Mouse (Mus musculus): ENCODE measurements around the gene Tnfaip2. TPM values are rescaled to one million over a fixed set of nuclear protein-coding genes. Genes with fewer than 3 reads are reported as not detected.
A peak's percentile ranks its signal among the peaks of the same experiment; 100 is the strongest.

Tnfaip2 gene
- 347 and 441 TPM in 2 replicates for total RNA-seq (2017)

DNA sequence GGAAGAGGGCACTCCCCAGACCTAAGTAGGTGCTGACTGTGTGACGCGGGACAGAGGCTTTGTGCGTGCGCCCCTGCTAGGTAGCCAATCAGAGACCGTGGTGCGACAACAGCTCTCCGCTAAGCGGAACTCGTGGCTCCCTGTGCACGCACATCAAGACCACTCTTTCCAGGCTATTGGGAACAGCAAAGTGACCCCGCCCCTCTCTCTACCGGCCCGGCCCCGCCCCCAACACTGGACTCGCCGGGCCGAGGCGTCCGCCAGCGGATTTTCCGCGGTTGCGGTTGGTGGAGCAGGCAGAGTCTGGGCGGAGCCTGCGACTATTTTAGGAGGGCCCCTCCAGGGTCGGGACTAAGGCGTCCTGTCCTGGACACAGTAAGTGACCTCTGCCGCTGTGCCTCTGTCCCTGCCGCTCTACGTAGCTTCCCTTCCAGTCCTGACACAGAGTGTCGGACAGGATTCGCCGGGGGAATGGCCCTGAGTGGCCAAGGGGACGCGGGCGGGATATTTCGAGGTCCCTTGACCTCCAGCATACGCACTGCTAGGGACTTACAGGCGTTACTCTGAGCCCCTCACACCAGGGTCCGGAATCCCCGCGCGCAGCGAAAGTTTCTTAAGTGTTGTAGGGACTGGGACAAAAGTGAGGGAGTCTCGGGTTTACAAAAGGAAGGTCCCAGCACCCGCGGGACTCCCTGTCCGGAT lies at the start of gene Tnfaip2:
Tnfaip2 (plus strand) TSS at position 161 of the 702 bp plus-strand sequence.
- peak; percentile 79 for ATAC-seq (ENCODE audit: extremely low read depth, insufficient number of reproducible peaks, low FRiP score, poor library complexity, severe bottlenecking)

DNA sequence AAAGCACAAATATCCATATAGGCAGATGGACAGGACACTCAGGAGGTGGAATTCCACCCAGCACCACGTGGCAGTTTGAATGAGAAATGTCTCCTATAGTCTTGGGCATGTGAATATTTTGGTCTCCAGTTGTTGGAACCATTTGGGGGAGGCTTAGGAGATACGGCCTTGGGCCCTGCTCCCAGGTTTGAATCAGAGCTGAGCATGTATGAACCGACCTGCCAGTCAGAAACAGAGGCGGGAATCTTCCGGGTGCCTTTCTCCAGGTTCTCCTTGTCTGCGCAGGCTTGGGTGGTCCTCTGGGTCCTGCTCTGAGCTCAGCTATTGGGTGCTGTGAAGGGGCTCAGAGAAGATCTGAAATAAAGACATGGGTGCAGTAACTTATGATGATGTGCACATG lies 48.3 kb upstream of the Tnfaip2 start:
- ATAC-seq (ENCODE audit: extremely low read depth, insufficient number of reproducible peaks, low FRiP score, poor library complexity, severe bottlenecking), result no peak

DNA sequence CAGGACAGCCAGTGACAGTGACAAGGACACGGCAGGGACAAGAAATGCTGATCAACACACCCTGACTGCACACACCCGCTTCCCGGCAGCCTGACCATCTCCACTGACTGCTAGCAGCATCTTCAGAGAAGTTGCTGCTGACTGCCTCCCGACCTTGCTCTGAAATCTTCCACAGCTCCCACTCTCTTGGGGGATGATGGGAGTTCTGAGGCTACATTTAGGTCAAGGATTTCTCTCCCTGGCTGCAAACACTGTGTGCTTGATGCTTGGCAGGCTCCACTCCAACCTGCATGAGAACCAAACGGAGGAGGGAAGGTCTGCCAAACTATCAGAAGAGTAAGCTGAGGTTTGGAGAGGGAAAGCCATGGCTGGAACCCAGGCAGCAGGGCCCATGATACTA lies 45.3 kb upstream of the Tnfaip2 start:
- no peak for ATAC-seq (ENCODE audit: extremely low read depth, insufficient number of reproducible peaks, low FRiP score, poor library complexity, severe bottlenecking)

DNA sequence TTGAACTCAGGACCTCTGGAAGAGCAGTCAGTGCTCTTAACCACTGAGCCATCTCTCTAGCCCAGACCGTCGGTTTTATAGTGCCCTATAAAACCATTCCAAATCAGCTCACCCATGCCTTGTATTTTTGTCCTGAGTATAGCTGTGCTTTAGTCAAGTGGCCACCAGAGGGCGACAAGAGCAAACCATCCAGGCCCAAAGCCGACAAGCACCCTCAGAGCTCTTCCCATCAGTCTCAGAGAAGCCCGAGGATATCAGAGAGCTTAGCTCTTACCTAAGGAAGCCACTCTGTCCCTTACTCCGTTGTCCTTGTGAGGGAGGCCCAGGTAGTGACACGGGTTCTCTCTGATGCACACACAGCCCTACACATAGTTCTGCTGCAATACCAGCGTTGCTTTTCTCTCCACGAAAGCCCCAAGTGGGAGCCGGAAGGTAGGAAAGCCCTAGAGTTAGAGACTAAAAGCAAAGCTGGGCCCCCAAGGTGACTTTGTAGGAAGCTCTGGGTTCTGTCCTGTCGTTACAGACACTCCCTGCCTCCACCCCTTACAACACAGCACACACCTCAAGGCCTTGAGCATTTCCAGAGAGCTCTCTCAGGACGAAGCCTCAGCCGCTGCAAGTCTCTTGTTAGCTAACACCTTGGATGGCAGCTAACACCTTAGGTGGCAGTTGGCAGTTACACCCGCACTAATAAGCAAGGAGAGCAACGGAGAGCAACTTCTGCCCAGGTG lies 40.6 kb upstream of the Tnfaip2 start:
- ATAC-seq (ENCODE audit: extremely low read depth, insufficient number of reproducible peaks, low FRiP score, poor library complexity, severe bottlenecking), result peak; percentile 31

DNA sequence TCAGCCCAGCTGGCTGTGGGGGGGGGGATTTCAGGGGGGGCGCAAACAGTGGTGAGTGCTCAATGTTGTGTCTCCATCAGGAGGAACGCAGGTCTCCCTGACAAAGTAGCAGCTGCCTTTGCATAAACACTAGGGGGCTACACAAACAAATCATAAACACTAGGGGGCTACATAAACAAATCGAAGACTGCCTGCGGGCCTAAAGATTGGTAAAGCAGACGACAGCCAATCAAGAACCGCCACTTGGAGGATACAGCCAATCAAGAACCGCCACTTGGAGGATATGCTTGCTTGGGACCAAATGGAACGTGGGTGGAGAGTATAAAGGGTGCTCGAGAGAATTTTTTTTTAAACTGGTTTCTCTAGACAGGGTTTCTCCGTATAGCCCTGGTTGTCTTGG lies 37.4 kb upstream of the Tnfaip2 start:
- ATAC-seq (ENCODE audit: extremely low read depth, insufficient number of reproducible peaks, low FRiP score, poor library complexity, severe bottlenecking), result no peak

DNA sequence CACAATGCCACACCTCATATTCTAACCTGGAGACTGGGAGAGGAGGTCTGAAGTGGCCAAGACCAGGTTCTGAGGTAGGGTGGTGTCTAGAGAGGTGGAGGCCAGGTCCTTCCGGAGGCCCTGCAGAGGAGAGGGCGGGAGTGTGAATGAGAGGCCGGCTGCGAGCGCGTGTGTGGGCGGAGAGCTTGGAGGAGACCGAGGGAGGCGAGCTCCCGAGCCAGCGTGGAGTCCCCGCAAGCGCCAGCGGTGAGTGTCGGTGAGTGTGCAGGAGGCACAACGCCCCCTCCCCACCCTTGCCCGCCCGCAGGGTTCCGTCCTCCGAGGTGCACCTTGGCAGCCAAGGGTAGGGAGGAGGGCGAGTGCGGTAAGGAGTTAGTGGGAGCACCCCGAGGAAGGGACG lies 35.6 kb upstream of the Tnfaip2 start, which contains the start of gene Lbhd2:
Lbhd2 (plus strand) TSS at position 188 of the 400 bp plus-strand sequence.
- ATAC-seq (ENCODE audit: extremely low read depth, insufficient number of reproducible peaks, low FRiP score, poor library complexity, severe bottlenecking), result no peak

DNA sequence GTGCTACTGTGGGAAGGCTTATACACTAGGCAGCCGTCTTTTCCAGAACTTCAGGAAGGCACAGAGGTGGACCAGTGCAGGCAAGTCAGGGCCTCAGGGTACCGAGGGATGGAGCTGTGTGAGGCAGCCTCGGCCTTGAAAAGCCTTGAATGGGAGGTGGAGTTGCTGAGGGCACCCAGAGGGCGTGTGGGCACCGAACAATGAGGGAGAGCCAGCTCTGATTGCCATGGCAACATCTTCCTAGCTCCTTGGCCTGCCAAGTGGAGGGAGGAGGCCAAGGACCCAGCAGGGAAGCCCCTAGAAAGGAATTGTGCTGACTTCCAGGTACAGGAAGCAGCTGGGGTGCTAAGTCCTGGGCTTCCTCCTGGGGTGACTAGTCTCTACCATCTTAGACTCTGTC lies 32.7 kb upstream of the Tnfaip2 start:
- no peak for ATAC-seq (ENCODE audit: extremely low read depth, insufficient number of reproducible peaks, low FRiP score, poor library complexity, severe bottlenecking)

DNA sequence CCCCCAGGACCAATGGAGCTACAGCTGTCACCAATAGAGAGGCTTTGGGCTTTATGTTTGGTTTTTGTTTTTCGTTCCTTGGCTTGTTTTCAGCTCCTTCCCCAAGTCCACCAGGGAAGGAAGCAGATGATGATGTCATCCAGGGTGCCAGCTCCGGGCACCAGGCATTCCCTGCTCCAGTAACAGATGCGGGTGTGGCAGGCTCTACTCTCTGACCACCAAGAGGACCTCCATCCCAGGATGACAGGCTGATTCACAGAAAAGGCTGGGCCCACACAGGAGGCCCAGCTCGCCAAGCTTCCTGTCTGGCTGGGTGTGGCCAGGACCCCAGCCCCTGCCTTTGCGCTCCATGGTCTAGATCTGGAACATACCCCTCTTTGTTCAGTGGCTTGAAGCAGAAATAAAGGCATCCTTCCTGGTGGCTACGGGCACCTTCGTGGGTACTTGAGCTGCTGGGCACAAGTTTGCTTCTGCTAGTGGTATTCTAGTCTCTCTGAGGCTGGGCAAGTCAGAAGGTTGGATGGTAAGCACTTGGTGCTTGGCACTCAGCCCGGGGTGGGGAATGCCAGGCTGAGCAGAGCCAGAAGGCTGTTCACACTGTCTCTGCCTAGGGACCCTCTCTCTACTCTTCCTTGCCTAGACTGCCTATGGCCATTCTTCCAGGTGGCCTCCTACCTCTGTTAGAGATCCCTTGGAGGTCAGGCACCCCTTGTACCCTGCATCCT lies 30.5 kb upstream of the Tnfaip2 start:
- ATAC-seq (ENCODE audit: extremely low read depth, insufficient number of reproducible peaks, low FRiP score, poor library complexity, severe bottlenecking), result no peak

DNA sequence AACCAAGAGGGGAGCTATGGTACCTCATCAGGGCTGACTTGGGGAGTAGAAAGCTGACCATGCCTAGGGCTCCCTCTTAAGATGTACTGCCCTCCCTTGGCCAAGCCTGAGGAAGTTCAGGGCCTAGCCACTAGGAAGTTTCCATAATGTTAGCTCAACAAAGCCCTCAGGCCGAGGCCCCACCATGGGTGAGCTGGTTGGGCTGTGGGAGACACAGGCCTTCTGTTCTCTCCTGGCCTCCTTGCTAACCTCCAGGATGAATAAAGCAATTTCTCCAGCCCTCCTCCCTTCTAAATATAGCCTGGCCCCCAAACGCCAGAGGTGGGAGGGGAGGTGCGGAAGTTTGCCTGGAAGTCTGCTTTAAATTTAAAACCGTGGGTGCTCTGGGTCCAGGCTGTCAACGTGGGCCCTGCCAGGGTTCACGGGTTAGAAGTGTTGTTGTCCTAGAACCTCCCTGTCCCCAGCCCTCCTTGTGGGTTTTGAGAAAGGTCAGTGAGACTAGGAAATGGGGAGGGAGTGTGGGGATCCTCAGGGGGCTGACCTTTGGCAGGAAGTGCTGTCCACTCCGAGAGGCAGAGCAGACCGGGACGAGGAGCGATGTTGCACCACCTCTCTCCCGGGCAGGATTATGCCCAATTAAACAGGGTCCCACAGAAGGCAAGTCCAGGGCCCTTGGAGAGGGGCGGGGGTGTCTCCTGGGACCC lies 29.5 kb upstream of the Tnfaip2 start:
- no peak for ATAC-seq (ENCODE audit: extremely low read depth, insufficient number of reproducible peaks, low FRiP score, poor library complexity, severe bottlenecking)

DNA sequence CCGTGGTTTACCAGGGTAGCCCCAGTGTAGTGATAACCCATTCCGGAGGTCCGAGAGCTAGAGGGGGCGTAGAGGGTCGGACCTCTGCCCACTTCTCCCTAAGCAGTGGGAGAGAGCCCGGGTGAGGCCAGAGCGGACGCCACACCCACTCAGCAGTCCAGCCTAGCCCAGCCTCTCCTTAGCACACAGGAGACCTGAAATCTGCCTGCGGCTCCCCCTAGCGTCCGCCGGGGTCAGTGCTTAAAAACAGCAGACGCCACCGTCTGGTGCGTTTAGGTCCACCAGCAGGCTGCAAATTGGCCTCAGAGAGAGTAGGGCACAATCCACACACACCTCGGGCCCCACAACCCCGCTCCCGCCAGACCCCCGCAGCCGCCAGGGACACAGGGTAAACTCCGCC lies 29.0 kb upstream of the Tnfaip2 start:
- peak; percentile 67; the same call in 1 of the 2 replicates for ATAC-seq (ENCODE audit: extremely low read depth, insufficient number of reproducible peaks, low FRiP score, poor library complexity, severe bottlenecking)

DNA sequence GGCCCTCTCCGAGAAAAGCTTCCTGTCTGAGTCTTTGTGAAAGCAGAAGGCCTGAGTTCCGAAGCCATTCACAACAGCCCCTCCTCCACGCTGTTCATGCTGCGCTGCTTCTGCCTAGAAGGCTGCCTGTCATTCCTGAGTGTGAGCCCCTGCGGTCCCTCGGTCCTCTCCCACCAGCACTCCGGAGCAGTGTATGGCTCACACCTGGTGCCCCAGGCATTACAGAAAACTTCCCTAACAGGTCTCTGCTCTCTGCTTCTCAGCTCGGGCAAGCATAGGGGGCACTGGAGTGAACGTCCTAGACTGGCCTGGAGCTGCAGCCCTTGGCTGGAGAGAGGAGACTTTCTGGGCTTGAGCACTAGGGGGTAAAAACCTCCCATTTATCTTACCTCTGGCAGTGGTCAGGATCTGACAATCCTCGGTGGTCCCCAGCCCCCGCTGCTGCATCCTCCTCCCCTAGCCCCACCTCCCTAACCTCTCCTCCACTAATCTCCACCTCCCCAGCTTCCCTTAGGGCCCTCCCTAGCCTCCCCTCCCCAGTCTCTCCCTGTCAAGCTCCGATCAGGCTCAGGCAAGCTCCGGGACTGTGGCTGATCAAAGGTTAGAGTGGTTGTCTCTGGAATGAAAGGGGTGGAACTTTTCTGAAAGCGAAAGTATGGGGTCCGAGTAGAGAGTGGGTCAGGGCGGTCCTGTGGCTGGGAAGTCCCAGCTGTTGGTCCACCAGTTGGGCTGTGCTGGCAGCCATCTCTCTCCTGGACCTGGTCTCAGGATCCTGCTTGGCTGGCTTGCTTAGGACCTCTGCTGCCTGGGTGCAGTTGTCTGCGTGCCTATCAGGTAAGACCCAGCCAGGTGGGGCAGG lies 25.1 kb upstream of the Tnfaip2 start, which contains the start of gene Exoc3l4:
Exoc3l4 (plus strand) TSS at position 97 of the 859 bp plus-strand sequence.
- ATAC-seq (ENCODE audit: extremely low read depth, insufficient number of reproducible peaks, low FRiP score, poor library complexity, severe bottlenecking), result no peak

DNA sequence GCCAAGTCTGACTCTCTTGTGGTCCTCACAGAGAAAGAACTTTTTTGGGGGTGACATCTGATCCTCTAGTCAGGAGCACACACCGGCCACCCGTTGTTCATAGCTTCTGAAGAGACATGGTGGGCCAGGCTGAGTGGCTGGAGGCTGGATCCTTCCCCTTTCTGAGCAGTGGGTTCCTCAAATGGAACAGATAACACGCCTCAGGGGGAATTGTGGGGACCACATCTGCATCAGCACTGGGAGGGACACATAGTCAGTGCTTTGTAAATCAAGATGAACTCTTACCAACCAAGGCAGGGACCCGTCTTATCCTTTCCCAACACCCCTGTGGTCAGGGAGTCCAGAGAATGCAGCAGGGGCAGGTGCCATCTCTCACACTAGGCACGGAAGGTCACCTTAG lies 22.4 kb upstream of the Tnfaip2 start:
- no peak for ATAC-seq (ENCODE audit: extremely low read depth, insufficient number of reproducible peaks, low FRiP score, poor library complexity, severe bottlenecking)

DNA sequence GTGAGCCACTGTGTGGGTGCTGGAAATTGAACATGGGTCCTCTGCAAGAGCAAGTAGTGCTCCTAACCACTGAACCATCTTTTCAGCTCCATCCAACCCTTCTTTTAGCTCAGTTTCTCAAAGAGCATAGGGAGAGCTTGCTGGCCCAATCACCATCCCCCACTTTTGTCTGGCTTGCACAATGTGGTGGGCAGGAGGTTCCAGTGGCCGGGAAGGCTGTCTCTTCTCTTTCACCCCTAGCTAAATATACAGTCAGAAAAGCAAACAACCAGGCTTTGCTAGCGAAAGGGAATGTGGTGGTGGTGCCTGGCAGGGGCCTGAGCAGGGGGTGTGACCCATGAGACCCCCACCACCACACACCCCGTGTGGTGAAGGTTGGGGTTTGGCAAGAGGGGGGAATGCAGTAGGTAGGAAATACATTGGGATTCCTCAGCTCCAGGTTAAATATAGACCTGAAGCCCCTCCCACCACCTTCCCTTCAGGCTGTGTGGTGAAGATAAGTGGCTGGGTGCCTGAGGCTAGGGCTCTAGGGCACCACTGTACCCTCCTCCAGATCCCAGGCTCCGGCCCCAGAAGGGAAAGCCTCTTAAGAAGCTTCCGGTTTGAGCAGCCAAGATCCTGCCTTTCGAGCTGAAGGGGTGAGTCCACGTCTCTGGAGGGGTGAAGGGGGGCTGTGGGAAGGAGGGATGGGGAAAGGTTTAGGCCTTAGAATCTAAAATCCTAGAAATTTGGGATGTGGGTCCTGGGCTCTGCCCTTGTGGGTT lies 21.1 kb upstream of the Tnfaip2 start:
- no peak for ATAC-seq (ENCODE audit: extremely low read depth, insufficient number of reproducible peaks, low FRiP score, poor library complexity, severe bottlenecking)

DNA sequence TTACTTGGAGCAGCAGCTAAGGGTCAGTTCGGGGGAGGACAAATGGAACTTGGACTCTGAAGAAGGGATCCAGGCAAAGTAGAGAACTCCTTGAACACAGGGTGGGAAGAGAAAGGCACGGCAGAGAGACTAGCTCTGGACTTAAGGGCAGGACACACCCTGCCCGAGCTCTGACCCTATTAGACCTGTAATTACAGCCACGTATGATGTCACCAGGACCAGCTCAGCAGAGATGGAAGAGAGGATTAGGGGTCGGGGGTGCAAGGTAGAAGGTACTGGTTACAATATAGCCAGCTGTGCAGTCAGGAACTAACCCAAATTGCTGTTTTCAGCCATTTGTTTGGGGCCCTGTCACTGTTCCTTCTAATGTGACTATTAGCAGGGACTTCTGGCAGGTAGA lies 19.4 kb upstream of the Tnfaip2 start:
- no peak for ATAC-seq (ENCODE audit: extremely low read depth, insufficient number of reproducible peaks, low FRiP score, poor library complexity, severe bottlenecking)

DNA sequence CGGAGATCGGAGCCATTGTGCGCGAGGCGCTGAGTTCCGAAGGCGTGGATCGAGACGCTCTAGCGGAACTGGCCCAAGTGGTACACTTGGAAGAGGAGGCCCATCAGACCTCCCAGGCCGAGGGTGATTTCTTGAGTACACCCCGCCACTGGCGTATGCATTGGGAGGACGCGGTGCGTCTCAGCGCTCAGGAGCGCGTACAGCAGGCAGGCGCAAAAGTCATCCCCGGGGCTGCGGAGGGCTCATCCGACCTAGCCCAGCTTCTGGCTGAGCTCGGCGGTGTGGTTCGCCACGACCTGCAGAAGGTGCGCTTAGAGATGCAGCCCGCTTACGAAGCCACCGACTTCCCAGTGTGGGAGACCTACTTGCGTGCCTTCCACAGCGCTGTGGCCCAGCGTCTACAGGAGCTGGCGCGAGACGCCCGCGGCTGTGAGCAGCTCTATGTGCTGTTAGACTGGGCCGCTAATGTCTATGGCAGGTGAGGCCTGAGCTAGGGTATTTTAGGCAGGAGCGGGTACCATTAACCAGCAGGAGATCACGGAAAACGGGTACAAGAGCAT lies 18.6 kb upstream of the Tnfaip2 start:
- no peak for ATAC-seq (ENCODE audit: extremely low read depth, insufficient number of reproducible peaks, low FRiP score, poor library complexity, severe bottlenecking)

DNA sequence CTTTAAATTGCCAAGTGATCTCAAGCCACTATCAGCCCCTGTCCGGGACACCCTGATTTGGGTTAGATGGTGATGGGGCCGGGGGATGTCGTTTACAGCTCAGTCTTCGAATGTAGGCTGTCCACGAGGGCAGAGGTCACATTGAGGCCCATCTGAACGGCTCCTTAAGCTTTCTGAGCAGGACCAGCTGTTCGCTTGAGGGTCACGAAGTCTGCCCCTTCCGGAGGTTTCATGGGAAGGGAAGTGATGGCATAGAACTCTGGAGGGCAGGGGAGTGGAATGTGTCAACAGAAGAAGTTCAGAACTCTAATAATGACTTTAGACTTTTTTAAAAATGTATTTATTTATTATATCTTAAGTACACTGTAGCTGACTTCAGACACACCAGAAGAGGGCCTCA lies 17.7 kb upstream of the Tnfaip2 start:
- no peak for ATAC-seq (ENCODE audit: extremely low read depth, insufficient number of reproducible peaks, low FRiP score, poor library complexity, severe bottlenecking)

DNA sequence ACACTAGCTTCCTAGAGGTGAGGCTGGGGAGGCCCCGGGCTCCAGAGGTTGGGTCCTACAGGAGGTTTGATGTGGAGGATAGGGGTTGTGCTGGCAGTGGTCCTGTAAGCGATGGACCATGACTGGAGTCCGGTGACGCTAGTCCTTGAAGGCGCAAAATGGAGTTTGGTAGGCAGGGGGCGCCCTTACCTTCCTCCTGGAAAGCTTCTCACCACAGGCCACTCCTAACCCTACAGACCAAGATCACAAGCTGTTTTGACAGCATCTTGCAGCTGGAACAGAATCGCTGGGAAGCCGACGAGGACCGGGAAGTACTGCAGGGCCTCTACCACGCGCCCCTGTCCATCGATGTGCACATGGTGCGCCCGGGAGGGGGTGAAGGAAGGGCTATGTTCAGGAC lies 17.0 kb upstream of the Tnfaip2 start:
- peak; percentile 42; the same call in 1 of the 2 replicates for ATAC-seq (ENCODE audit: extremely low read depth, insufficient number of reproducible peaks, low FRiP score, poor library complexity, severe bottlenecking)
